Mouse (Mus musculus) heart, adult 2 months (tissue): ENCODE measurements at regions not wholly inside any gene's neighbourhood (a gene's known extent, or its start where the extent isn't known, plus 50 kb on each side); places are given as distances from the start of the nearest gene placed in this dataset.

ENCODE experiments used
- DNase-seq, 2 experiments: peaks; one replicate each; pipeline ENCODE4 v3.0.0; 2021
- H3K27ac ChIP-seq: fragments of 200-600 bp; 2 replicates; pipeline ENCODE4 v1.8.1; 2022
- H3K27me3 ChIP-seq: fragments of 200-500 bp; 2 replicates; pipeline ENCODE4 v1.6.1; 2012; ENCODE audit warnings: mild to moderate bottlenecking, low read length, inconsistent platforms, mixed read lengths; ENCODE audit not compliant: control insufficient read depth, insufficient read depth
- H3K36me3 ChIP-seq: fragments of 200-500 bp; 2 replicates; pipeline ENCODE4 v1.6.1; 2012; ENCODE audit warnings: low read length, inconsistent platforms; ENCODE audit not compliant: control insufficient read depth, insufficient read depth
- H3K4me1 ChIP-seq: fragments of 200-500 bp; 2 replicates; pipeline ENCODE4 v1.6.1; 2011; ENCODE audit warnings: low read length; ENCODE audit not compliant: control insufficient read depth, insufficient read depth
- H3K4me3 ChIP-seq: fragments of 200-600 bp; 2 replicates; pipeline ENCODE4 v1.8.1; 2022
- H3K79me2 ChIP-seq: fragments of 200-500 bp; replicated peaks from 2 replicates; pipeline ENCODE4 v1.6.1; 2012; ENCODE audit warnings: mild to moderate bottlenecking, inconsistent platforms, low read length, moderate library complexity, mixed read lengths; ENCODE audit not compliant: control insufficient read depth, insufficient read depth
- H3K9ac ChIP-seq: fragments of 200-500 bp; 2 replicates; pipeline ENCODE4 v1.6.1; 2012; ENCODE audit warnings: low read depth, mild to moderate bottlenecking, control low read depth, inconsistent platforms, low read length, mixed read lengths
- CTCF ChIP-seq: fragments of 200-600 bp; IDR thresholded peaks from 2 replicates; pipeline ENCODE4 v1.8.1; 2022; ENCODE audit warnings: antibody characterized with exemption, mild to moderate bottlenecking, moderate library complexity
- EP300 ChIP-seq: fragments of 200-500 bp; IDR thresholded peaks from 2 replicates; pipeline ENCODE4 v1.6.1; 2011; ENCODE audit warnings: low read depth, low read length, control low read depth; ENCODE audit not compliant: insufficient read depth
- POLR2A ChIP-seq: fragments of 200-500 bp; IDR thresholded peaks from 2 replicates; pipeline ENCODE4 v1.6.1; 2011; ENCODE audit warnings: mild to moderate bottlenecking, low read depth, low read length, control low read depth; ENCODE audit not compliant: insufficient read depth
- WGBS: fragments of 180-500 bp; shearing (Covaris S2); methylation state at CpG from one replicate; pipeline ENCODE4 v1.1.7; 2018; 5-methylcytosine and 5-hydroxymethylcytosine counted together
- intact Hi-C: fragments of 180-260 bp; cut with DNase I; formaldehyde crosslinking; loops from one replicate; pipeline ENCODE4 v1.15.1; 2025

GRCm38 (mm10) chr3:102596944-102597551 is 127.3 kb downstream of the Ngf start:
- Histone ChIP-seq H3K36me3 (no peaks in the 10 kb centered on the region), H3K4me3 (no peak overlapping the region), H3K27ac (no peak overlapping the region), H3K4me1 (no peaks in the 10 kb centered on the region), H3K27me3 (no peaks in the 10 kb centered on the region), H3K9ac (no peak overlapping the region), H3K79me2 (no peaks in the 10 kb centered on the region)
- 87% methylated on average over 4 of the region's 4 CpGs for WGBS
- intact Hi-C loops: no loop called here
- no peak for DNase-seq
- TF ChIP-seq CTCF (no peak), EP300 (no peak), POLR2A (no peak)

GRCm38 (mm10) chr3:102599061-102599460 is 129.3 kb downstream of the Ngf start:
- H3K9ac ChIP-seq: no peak overlapping the region
- no peaks in the 10 kb centered on the region for H3K36me3 ChIP-seq
- no peak overlapping the region for H3K27ac ChIP-seq
- intact Hi-C loops: no loop called here
- no peaks in the 10 kb centered on the region for H3K4me1 ChIP-seq
- H3K27me3 ChIP-seq: no peaks in the 10 kb centered on the region
- no peaks in the 10 kb centered on the region for H3K79me2 ChIP-seq
- no peak overlapping the region for H3K4me3 ChIP-seq
- no peak for TF ChIP-seq CTCF
- no peak for TF ChIP-seq POLR2A
- no peak for TF ChIP-seq EP300
- WGBS: 81% methylated on average over 7 of the region's 7 CpGs
- no peak for DNase-seq

GRCm38 (mm10) chr3:102602766-102603165 is 131.6 kb upstream of the Tspan2 start:
- DNase-seq: no peak
- Histone ChIP-seq H3K27ac (no peak overlapping the region), H3K9ac (no peak overlapping the region), H3K79me2 (no peaks in the 10 kb centered on the region), H3K27me3 (no peaks in the 10 kb centered on the region), H3K4me3 (no peak overlapping the region), H3K4me1 (no peaks in the 10 kb centered on the region), H3K36me3 (no peaks in the 10 kb centered on the region)
- no peak for TF ChIP-seq EP300
- no peak for TF ChIP-seq CTCF
- no peak for TF ChIP-seq POLR2A
- WGBS: 87% methylated on average over 13 of the region's 13 CpGs
- intact Hi-C loops: no loop called here

DNA sequence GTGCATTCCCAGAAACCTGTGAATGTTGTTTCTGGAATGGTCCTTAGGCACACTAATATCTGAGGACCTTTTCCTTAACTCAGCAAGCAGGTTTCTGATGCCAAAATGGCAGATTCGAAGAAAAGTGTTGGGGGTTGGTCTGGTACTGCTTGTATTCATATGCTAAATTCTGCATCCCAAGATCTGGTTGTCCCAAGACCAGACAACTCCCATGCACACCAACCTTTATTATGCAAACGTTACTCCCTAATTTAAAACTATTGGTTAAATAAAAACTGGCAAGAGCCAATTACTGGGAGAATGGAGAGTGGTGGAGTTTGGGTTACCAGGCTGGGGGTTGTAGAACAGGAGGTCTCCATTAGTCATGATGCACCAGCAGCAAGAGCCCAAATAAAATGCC is 129.0 kb upstream of the Tspan2 start:
- intact Hi-C loops: no loop called here
- Histone ChIP-seq H3K4me1 (no peaks in the 10 kb centered on the region), H3K9ac (no peak overlapping the region), H3K4me3 (no peak overlapping the region), H3K27me3 (no peaks in the 10 kb centered on the region), H3K36me3 (no peaks in the 10 kb centered on the region), H3K79me2 (no peaks in the 10 kb centered on the region), H3K27ac (no peak overlapping the region)
- TF ChIP-seq POLR2A: no peak
- no peak for TF ChIP-seq CTCF
- TF ChIP-seq EP300: no peak
- no peak for DNase-seq
- WGBS: 64% methylated on average over 2 of the region's 2 CpGs

- H3K79me2 ChIP-seq: no peaks in the 10 kb centered on the region
- H3K27ac ChIP-seq: no peak overlapping the region
- no peak for DNase-seq
- TF ChIP-seq EP300 (no peak), POLR2A (no peak), CTCF (no peak)
- H3K27me3 ChIP-seq: no peaks in the 10 kb centered on the region
- H3K4me1 ChIP-seq: no peaks in the 10 kb centered on the region
- intact Hi-C loops: no loop called here
- 54% methylated on average over 5 of the region's 5 CpGs for WGBS
- H3K4me3 ChIP-seq: no peak overlapping the region
- H3K9ac ChIP-seq: no peak overlapping the region
- no peaks in the 10 kb centered on the region for H3K36me3 ChIP-seq
These were observed 123.4 kb upstream of the Tspan2 start for GRCm38 (mm10) chr3:102610970-102611369.

- Histone ChIP-seq H3K4me3 (no peak overlapping the region), H3K27ac (no peak overlapping the region), H3K79me2 (no peaks in the 10 kb centered on the region), H3K27me3 (no peaks in the 10 kb centered on the region), H3K4me1 (no peaks in the 10 kb centered on the region), H3K36me3 (no peaks in the 10 kb centered on the region), H3K9ac (no peak overlapping the region)
- DNase-seq: no peak
- TF ChIP-seq CTCF (no peak), EP300 (no peak), POLR2A (no peak)
- WGBS: 58% methylated on average over 18 of the region's 18 CpGs
- intact Hi-C loops: no loop called here
These were observed 122.6 kb upstream of the Tspan2 start for GRCm38 (mm10) chr3:102611398-102612366.
